Mouse (Mus musculus): ENCODE results near the gene Stk36. TPM values are rescaled to one million over a fixed set of nuclear protein-coding genes. Genes with fewer than 3 reads are reported as not detected.

Gene Stk36
- total RNA-seq, 1 experiment from 2014 or later = 0.18 TPM

GRCm38 (mm10) chr1:74662253-74662865, 61.1 kb downstream of the Stk36 start:
- ATAC-seq (replicated peaks; ENCODE audit: low read depth, poor library complexity, severe bottlenecking) = no peak

GRCm38 (mm10) chr1:74665153-74665552, 63.9 kb downstream of the Stk36 start:
- no peak for ATAC-seq (replicated peaks; ENCODE audit: low read depth, poor library complexity, severe bottlenecking)

DNA sequence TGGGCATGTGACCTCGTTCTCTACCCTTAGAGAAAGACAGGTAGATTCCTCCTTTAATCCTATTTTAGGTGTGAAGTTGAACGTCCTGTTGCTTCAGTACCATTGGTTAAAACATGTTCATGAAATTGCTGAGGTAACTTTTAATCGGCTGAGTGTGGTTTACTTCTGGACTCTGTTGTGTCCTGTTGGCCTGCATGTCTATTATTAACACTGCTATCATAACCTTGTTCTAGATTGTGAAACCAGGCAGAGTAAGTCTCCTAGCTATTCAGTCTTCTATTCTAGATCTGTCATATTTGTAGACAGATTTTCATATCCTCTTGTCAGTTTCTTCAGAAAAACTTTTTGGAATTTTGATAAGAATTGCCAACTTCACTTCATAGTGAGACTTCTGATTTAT, 67.1 kb downstream of the Stk36 start:
- ATAC-seq (replicated peaks; ENCODE audit: low read depth, poor library complexity, severe bottlenecking) = no peak

GRCm38 (mm10) chr1:74672731-74673130, 71.5 kb downstream of the Stk36 start:
- ATAC-seq (replicated peaks; ENCODE audit: low read depth, poor library complexity, severe bottlenecking) = no peak

DNA sequence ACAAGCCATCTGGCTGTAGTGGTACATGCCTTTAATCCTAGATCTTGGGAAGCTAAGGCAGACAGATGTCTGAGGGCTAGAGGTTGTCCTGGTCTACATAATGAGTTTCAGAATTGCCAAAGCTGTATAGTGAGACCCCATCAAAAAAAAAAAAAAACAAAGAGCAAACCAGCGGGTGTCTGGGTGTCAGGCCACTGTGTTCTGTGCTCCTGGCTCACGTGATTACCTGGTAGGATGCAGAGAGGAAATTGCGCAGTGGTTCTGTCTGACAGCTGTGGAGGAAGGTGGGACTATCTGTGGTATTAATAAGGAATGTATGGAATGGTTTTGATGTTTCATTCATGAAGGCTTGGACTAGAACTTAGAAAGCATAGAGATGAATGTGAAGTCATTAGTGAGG, 75.6 kb downstream of the Stk36 start:
- ATAC-seq (replicated peaks; ENCODE audit: low read depth, poor library complexity, severe bottlenecking) = no peak

GRCm38 (mm10) chr1:74677843-74678242, 76.6 kb downstream of the Stk36 start:
- no peak for ATAC-seq (replicated peaks; ENCODE audit: low read depth, poor library complexity, severe bottlenecking)

Other genes with a start within 250 kb of the Stk36 start
- gene Catip, start 239.3 kb upstream of the Stk36 start, total RNA-seq (2017) = not detected in 2 replicates
- gene Slc11a1, start 226.2 kb upstream of the Stk36 start, total RNA-seq (2017) = 1.2 and 2.1 TPM in 2 replicates
- 31.6 and 48.0 TPM in 2 replicates for gene Ctdsp1, start 209.9 kb upstream of the Stk36 start, total RNA-seq (2017)
- gene Vil1, start 192.1 kb upstream of the Stk36 start, total RNA-seq (2017) = 0.05 TPM in 1 of 2 replicates, not detected in the other
- gene Cnot9, start 95.4 kb upstream of the Stk36 start, total RNA-seq (2017) = 103 and 104 TPM in 2 replicates
- 0.09 and 0.19 TPM in 2 replicates for gene Plcd4, start 58.6 kb upstream of the Stk36 start, total RNA-seq (2017)
- 54.4 and 58.5 TPM in 2 replicates for gene Usp37, start 57.2 kb upstream of the Stk36 start, total RNA-seq (2017)
- gene Zfp142, start 13.2 kb upstream of the Stk36 start, total RNA-seq (2017) = 10.9 and 12.5 TPM in 2 replicates
- gene Bcs1l, start 13.2 kb upstream of the Stk36 start, total RNA-seq (2017) = 14.9 and 23.7 TPM in 2 replicates
- gene Rnf25, start within 50 bp of the Stk36 start, total RNA-seq (2017) = 18.2 and 18.3 TPM in 2 replicates
- gene Ttll4, start 60.3 kb downstream of the Stk36 start, total RNA-seq (2017) = 21.3 and 21.9 TPM in 2 replicates
- gene Cyp27a1, start 112.1 kb downstream of the Stk36 start, total RNA-seq (2017) = 2.7 and 2.8 TPM in 2 replicates
- not detected in 2 replicates for gene Prkag3, start 147.8 kb downstream of the Stk36 start, total RNA-seq (2017)
- gene Wnt6, start 170.4 kb downstream of the Stk36 start, total RNA-seq (2017) = not detected in 2 replicates
- gene Wnt10a, start 190.1 kb downstream of the Stk36 start, total RNA-seq (2017) = not detected in 2 replicates